Mouse (Mus musculus) limb, embryonic 10.5 days (tissue): Measurements from ENCODE around the gene Scn8a. TPM values are rescaled to one million over a fixed set of nuclear protein-coding genes. Genes with fewer than 3 reads are reported as not detected.

Source experiments
- DNase-seq: peaks from one replicate; pipeline ENCODE4 v3.0.0-alpha.2; 2017; ENCODE audit warnings: low spot score
- H3K27ac ChIP-seq: fragments of 300-500 bp; sonication (generic); 2 replicates; pipeline ENCODE4 v1.5.1; 2016; ENCODE audit warnings: mild to moderate bottlenecking
- H3K27me3 ChIP-seq: fragments of 300-500 bp; sonication (generic); 2 replicates; pipeline ENCODE4 v1.6.1; 2016; ENCODE audit warnings: low read depth, mild to moderate bottlenecking; ENCODE audit not compliant: poor library complexity, severe bottlenecking
- H3K36me3 ChIP-seq: fragments of 300-500 bp; sonication (generic); 2 replicates; pipeline ENCODE4 v1.6.1; 2016; ENCODE audit warnings: mild to moderate bottlenecking, moderate library complexity
- H3K4me1 ChIP-seq: fragments of 300-500 bp; sonication (generic); 2 replicates; pipeline ENCODE4 v1.6.1; 2016
- H3K4me3 ChIP-seq: fragments of 300-500 bp; sonication (generic); 2 replicates; pipeline ENCODE4 v1.5.1; 2016; ENCODE audit warnings: mild to moderate bottlenecking, moderate library complexity
- H3K9me3 ChIP-seq: fragments of 300-500 bp; sonication (generic); replicated peaks from 2 replicates; pipeline ENCODE4 v1.6.1; 2016; ENCODE audit warnings: mild to moderate bottlenecking
- WGBS: fragments of 180-500 bp; shearing (Covaris S2); methylation state at CpG from one replicate; pipeline ENCODE4 v1.1.7; 2016; 5-methylcytosine and 5-hydroxymethylcytosine counted together
- polyA plus RNA-seq: library from polyadenylated mRNA; unstranded; fragments of >200 nt; fragmentation: Nextera tagmentation; extraction: Ambion mirVana; gene quantifications from 2 replicates; pipeline ENCODE4 v1.2.1, GENCODE M21; 2016

Gene Scn8a
- polyA plus RNA-seq, 1 experiment from 2014 or later = 4.3 TPM

DNA sequence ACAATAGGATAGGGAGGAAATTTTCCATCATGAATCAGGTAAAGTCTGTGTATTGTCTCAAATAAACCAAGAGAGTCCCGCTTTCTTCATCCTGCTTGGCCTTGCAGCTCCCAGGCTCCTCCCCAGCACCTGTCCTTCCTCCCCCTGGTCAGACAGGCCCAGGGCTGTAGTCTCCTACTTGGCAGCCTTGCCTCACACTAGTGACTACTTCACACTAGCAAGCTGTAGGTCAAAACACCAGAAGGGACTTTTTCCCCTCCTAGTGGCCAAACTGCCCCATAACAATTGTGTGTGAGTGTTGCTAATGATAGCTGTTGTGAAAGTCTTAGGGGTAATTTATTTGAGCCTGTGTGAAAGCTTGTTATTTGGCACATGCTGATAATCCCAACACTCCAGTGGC, 105.0 kb downstream of the Scn8a start:
- 83% methylated on average over 1 of the region's 1 CpGs for WGBS
- no peak for DNase-seq
- H3K9me3 ChIP-seq = no peaks in the 10 kb centered on the region
- no peak overlapping the region for H3K27ac ChIP-seq
- no peak overlapping the region for H3K4me3 ChIP-seq
- H3K36me3 ChIP-seq = no peaks in the 10 kb centered on the region
- peaks cover 8% of the 10 kb centered on the region for H3K4me1 ChIP-seq
- no peaks in the 10 kb centered on the region for H3K27me3 ChIP-seq

DNA sequence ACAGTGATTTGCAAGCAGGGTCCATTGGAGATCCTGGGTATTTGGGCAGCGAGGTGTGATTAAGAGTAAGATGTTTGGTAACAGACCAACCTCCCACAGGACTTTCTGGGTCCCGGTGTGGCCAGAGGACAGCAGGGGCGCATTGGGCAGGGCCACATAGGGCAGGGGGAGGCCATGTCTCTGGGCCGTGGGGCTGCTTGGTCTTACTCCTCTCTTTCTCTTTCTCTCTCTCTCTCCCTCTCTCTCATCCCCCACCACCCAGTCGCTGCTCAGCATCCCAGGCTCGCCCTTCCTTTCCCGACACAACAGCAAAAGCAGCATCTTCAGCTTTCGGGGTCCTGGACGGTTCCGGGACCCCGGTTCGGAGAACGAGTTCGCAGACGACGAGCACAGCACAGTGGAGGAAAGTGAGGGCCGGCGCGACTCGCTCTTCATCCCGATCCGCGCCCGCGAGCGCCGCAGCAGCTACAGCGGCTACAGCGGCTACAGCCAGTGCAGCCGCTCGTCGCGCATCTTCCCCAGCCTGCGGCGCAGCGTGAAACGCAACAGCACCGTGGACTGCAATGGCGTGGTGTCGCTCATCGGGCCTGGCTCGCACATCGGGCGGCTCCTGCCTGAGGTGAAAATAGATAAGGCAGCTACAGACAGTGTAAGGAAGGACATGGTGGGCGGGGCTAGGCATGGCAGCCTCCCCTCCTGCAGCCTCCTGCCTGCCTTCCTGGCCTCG, 113.9 kb downstream of the Scn8a start:
- Histone ChIP-seq H3K27me3 (peaks cover 13% of the 10 kb centered on the region), H3K4me1 (peaks cover 19% of the 10 kb centered on the region), H3K27ac (peak overlapping the region; percentile 69), H3K9me3 (no peaks in the 10 kb centered on the region), H3K4me3 (peak overlapping the region; percentile 70), H3K36me3 (no peaks in the 10 kb centered on the region)
- peak; percentile 78 for DNase-seq
- under 1% methylated on average over 46 of the region's 46 CpGs for WGBS

DNA sequence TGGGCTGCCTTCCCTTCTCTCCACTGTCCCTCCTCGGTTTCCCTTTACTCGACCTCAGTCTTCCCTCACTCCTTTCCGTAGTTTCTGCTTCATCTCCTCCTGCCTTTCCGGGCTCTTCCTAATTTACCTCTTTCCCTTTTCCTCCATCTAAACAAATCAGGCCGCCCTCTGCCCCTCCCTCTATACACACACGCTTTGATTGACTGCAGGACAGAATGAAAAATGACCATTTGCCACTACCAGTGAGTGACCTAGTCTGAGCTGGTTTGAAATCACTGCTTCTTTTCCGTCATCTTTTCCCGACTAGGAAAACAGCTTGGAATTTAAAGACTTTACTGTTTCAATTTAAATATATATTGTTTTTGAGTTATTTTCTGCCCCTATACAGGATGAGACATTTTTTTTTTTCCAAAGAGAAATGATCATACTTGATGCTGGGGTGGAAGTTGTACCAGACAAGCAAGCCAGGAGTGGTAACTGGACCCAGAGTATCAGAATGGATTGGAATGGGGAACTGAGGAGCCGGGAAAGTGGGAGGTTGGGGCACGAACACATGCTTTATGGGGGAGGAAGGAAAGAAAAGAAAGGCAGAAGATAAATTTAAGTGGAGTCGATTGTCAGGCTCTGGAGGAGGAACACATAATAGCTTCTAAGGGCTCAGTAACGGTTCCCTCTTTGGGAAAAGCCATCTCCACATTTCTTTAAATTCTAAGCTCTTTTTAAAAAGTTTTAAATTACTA, 114.7 kb downstream of the Scn8a start:
- DNase-seq = no peak
- H3K27ac ChIP-seq = peak overlapping the region; percentile 69

DNA sequence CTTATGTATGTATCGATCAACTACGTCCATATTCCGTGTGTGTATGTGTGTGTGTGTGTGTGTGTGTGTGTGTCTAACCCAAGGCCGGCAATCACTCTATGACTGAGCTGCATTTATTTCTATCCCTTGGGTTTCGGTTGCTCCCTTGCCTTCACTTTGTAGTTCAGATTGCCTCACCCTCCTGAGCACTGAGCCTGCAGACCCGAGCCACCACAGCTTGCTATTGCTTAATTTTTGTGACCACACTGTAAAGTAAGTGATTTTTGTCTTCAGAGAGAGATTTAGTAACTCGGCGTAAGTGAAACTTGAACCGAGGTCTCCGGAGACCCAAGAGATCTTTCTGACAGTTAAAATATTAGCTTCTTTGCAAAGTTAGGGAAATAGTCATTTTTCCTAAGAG, 116.8 kb downstream of the Scn8a start:
- no peak for DNase-seq
- Histone ChIP-seq H3K36me3 (no peaks in the 10 kb centered on the region), H3K9me3 (no peaks in the 10 kb centered on the region), H3K27me3 (peaks cover 13% of the 10 kb centered on the region), H3K4me3 (no peak overlapping the region), H3K27ac (no peak overlapping the region), H3K4me1 (peaks cover 19% of the 10 kb centered on the region)
- WGBS = 89% methylated on average over 10 of the region's 10 CpGs

More for the DNA sequence above, 114.7 kb downstream of the Scn8a start:
- Histone ChIP-seq H3K4me1 (peaks cover 19% of the 10 kb centered on the region), H3K4me3 (peak overlapping the region; percentile 70), H3K36me3 (no peaks in the 10 kb centered on the region), H3K9me3 (no peaks in the 10 kb centered on the region), H3K27me3 (peaks cover 13% of the 10 kb centered on the region)
- WGBS = 22% methylated on average over 12 of the region's 12 CpGs

DNA sequence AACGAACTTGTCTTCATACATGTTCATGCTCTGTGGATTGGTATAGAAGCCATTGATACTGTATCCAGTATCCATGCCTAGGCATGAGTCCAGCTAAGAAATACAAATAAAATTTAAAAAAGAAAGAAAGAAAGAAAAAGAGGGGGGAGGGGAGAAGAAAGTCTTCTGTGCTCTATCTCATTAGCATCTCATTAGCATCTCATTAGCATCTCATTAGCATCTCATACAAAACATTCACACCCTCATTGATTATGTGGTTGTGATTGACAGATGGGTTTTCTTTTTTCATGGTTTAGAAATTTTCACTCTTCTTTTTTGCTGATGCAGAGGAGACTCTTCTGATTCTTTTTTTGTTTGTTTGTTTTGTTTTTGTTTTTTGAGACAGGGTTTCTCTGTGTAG, 117.4 kb downstream of the Scn8a start:
- DNase-seq = no peak

DNA sequence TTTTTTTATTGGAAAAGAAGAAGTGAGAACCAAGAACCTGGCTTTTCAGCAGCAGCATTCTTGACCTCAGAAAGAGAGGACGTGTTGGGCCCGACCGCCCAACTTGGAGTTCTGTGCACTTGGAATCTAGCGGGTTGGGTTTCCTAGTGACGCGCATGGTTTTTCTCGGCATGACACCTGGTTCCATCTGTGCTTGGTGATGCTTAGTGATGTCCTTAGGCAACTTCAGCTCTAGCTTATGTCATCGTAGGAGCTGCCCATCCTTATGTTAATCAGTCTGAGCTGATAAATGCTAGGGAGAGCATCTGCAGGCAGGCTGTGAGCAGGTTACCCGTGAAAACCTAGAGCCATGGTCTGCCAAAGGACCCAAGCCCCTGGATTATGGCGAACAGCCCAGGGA, 120.6 kb downstream of the Scn8a start:
- Histone ChIP-seq H3K9me3 (no peaks in the 10 kb centered on the region), H3K36me3 (no peaks in the 10 kb centered on the region), H3K4me1 (no peaks in the 10 kb centered on the region), H3K4me3 (no peak overlapping the region), H3K27ac (no peak overlapping the region), H3K27me3 (no peaks in the 10 kb centered on the region)
- DNase-seq = no peak
- WGBS = 90% methylated on average over 10 of the region's 10 CpGs

More for the DNA sequence above, 117.4 kb downstream of the Scn8a start:
- Histone ChIP-seq H3K9me3 (no peaks in the 10 kb centered on the region), H3K36me3 (no peaks in the 10 kb centered on the region), H3K27me3 (peaks cover 11% of the 10 kb centered on the region), H3K4me1 (peaks cover 19% of the 10 kb centered on the region), H3K4me3 (no peak overlapping the region), H3K27ac (no peak overlapping the region)
- 100% methylated on average over 1 of the region's 1 CpGs for WGBS

DNA sequence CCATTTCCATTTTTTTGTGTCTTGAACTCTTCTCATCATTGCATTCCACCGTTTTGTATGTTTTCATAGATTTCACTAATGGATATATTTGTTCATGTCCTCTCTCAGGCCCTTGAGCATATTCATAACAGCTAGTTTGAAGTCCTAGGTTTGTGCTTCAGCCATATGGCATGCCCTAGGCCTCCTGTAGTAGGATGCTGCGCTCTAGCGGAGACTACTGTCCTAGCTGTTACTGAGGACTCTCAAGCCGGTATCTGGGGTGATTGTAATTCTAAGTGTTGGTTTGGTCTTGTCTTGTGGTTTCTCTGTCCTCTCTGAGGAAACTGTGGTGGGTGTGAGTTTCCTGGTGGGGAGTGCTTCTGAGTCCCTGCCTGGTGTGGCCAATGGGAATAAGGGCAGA, 127.4 kb downstream of the Scn8a start:
- Histone ChIP-seq H3K27ac (no peak overlapping the region), H3K27me3 (peaks cover 6% of the 10 kb centered on the region; the same call in 1 of the 2 replicates), H3K9me3 (no peaks in the 10 kb centered on the region), H3K4me3 (no peak overlapping the region), H3K36me3 (no peaks in the 10 kb centered on the region), H3K4me1 (no peaks in the 10 kb centered on the region)
- no peak for DNase-seq
- 39% methylated on average over 4 of the region's 4 CpGs for WGBS

DNA sequence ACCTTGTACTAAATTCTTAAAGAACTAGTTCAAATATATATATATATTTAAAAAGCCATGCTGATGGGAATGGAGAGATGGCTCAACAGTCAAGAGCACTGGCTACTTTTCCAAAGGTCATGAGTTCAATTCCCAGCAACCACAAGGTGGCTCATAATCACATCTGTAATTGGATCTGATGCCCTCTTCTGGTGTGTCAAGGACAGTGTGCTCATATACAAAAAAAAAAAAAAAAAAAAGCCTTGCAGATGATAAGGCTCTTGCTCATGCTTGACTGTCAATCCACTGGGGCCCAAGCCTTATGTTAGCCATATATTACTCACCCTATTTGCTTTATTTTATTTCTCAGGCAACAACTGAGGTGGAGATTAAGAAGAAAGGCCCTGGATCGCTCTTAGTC, 132.0 kb downstream of the Scn8a start:
- peaks cover 17% of the 10 kb centered on the region for H3K27me3 ChIP-seq
- H3K4me1 ChIP-seq = peaks cover 3% of the 10 kb centered on the region
- no peak for DNase-seq
- no peaks in the 10 kb centered on the region for H3K36me3 ChIP-seq
- WGBS = 94% methylated on average over 1 of the region's 1 CpGs
- H3K4me3 ChIP-seq = no peak overlapping the region
- no peak overlapping the region for H3K27ac ChIP-seq
- no peaks in the 10 kb centered on the region for H3K9me3 ChIP-seq

DNA sequence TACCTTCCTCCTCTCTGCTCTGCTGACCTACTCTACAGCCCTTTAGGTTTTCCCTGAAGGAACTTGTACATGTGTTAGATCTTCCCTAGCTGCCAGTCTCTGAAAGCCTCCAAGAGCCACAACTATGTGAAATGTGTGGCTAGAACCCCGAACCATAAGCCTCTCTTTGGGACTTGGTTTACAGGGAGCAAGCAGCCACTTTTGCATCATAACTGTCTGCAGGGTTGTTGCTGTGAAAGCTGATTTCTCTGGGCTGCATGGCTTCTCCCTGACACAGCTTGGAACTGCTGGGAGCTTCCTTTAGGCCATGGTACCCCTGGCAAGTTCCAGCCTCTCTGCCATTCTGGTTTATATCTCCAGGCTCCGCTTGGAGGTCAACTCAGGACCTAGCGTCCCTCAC, 132.8 kb downstream of the Scn8a start:
- WGBS = 91% methylated on average over 3 of the region's 3 CpGs
- no peak for DNase-seq
- Histone ChIP-seq H3K9me3 (no peaks in the 10 kb centered on the region), H3K27me3 (peaks cover 14% of the 10 kb centered on the region), H3K27ac (no peak overlapping the region), H3K4me3 (no peak overlapping the region), H3K36me3 (no peaks in the 10 kb centered on the region), H3K4me1 (peaks cover 11% of the 10 kb centered on the region)

DNA sequence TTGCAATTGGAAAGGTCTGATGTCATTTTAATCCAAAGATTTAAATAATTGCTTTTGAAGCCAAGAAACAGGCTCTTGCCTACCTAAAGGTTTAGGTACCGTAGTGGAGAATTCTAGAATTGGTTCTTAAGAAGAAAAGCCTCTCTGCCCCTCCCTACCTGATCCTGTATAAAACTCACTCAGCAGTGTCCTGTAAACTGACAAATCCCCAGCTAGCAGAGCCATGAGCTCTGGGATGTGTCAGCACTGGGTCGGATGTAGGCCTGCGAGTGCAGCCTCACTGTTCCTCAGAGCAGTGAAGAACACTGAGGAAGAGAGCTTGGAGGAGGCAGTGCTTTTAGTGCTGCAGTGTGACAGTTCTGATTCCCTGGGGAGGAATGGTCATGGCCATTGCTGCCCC, 134.9 kb downstream of the Scn8a start:
- Histone ChIP-seq H3K36me3 (no peaks in the 10 kb centered on the region), H3K27ac (no peak overlapping the region), H3K4me1 (peaks cover 12% of the 10 kb centered on the region), H3K4me3 (no peak overlapping the region), H3K27me3 (peaks cover 17% of the 10 kb centered on the region), H3K9me3 (no peaks in the 10 kb centered on the region)
- WGBS = 62% methylated on average over 3 of the region's 3 CpGs
- DNase-seq = no peak

DNA sequence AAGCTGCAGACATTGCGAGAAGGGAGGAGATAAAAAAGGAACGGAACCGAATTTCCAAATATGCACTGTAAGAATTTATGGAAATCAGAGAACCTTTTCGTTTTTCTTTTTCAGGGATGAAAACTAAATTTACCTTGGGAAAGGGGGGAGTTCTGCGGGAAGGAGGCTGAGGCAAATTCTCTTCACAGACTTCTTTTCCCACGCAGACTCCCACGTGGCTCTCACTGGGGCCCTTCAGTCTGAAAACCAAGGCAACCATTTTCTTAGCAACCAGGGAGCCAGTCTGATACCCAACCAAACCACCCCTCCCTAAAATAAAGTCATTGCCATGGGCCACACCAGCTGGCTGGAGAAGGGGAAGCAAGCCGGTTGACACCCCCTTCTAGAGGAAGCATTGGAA, 136.1 kb downstream of the Scn8a start:
- WGBS = 87% methylated on average over 8 of the region's 8 CpGs
- no peak overlapping the region for H3K4me3 ChIP-seq
- no peak for DNase-seq
- peaks cover 12% of the 10 kb centered on the region for H3K4me1 ChIP-seq
- H3K27me3 ChIP-seq = peaks cover 17% of the 10 kb centered on the region
- no peaks in the 10 kb centered on the region for H3K9me3 ChIP-seq
- no peaks in the 10 kb centered on the region for H3K36me3 ChIP-seq
- no peak overlapping the region for H3K27ac ChIP-seq

DNA sequence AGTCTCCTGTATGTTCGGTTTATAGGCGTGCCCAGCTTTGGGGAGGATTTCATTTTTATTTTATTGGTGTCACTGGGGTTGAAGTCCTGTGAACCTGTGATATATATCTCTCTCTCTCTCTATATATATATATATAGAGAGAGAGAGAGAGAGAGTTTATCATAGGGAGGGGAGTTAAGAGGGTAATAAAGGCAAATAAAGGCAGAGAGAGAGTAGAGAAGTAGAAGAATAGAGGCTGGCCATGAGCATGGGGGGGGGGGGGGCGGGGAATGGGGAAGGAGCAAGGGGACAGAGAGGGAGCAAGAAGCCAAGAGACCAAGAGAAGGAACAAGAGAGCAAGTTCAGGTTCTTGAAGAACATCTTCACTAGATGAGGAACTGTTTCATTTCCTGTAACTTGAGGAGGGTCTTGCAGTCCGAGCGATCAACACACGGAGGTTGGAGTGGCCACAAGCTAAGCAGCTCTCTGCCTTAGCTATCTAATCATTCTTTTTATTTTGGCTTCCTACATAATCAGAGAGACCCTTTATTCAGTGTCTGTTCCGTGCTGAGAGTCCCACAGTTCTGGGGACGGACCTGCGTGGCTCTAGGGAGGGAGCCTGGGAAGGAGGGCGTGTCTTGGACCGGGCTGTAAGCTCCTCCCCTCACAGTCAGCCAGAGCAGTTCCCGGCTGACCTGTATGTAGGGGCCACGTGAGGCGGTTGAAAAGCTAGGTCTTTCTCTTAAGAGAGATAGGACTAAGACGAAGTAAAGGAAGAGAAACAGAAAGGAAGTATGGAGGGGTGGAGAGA, 136.8 kb downstream of the Scn8a start:
- WGBS = 14% methylated on average over 14 of the region's 15 CpGs
- DNase-seq = peak; percentile 62
- Histone ChIP-seq H3K4me3 (peak overlapping the region; percentile 55), H3K9me3 (no peaks in the 10 kb centered on the region), H3K36me3 (no peaks in the 10 kb centered on the region), H3K4me1 (peaks cover 12% of the 10 kb centered on the region), H3K27me3 (peaks cover 17% of the 10 kb centered on the region), H3K27ac (peak overlapping the region; percentile 51)

DNA sequence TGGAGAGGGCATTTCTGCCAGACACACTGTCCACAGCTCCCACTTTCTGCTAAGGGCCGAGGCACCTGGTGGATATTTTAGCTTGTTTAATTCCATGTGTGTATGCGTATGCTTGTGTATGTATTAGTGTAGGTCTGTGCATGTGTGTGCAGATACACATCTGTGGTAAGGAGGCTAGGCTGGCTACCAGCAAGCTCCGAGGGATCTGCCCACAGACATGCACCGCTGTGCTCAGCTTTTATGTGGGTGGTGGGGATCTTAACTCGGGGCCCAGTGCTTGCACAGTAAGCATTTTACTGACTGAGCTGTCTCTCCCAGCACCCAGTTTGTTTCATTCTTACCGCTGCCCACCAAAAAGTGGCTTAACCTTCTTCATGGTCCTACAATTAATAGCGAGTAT, 137.6 kb downstream of the Scn8a start:
- 76% methylated on average over 7 of the region's 7 CpGs for WGBS
- Histone ChIP-seq H3K27ac (peak overlapping the region; percentile 51), H3K4me1 (peaks cover 12% of the 10 kb centered on the region), H3K27me3 (peaks cover 17% of the 10 kb centered on the region), H3K9me3 (no peaks in the 10 kb centered on the region), H3K4me3 (peak overlapping the region; percentile 55), H3K36me3 (no peaks in the 10 kb centered on the region)
- DNase-seq = no peak
